Mouse (Mus musculus): ENCODE data around the gene Znhit6.

Gene Znhit6

DNA sequence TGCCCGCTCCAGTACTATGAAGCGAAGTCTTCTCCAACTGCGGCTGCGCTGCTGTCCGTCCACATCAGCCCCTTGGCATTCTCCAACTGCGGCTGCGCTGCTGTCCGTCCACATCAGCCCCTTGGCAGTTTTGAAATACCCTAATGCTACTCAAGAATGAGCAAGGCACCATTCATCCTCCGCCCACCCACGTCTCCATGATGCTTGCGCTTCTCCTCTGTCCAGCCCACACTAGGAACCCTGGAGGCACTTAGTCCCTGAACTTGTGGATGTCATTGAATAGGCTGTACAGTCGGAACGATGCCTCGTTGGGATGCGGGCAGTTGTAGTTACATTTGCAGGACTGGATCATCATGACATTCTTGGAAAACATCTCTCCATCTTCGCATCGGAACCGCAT is 71.4 kb downstream of the Znhit6 start:
- no peak for DNase-seq

DNA sequence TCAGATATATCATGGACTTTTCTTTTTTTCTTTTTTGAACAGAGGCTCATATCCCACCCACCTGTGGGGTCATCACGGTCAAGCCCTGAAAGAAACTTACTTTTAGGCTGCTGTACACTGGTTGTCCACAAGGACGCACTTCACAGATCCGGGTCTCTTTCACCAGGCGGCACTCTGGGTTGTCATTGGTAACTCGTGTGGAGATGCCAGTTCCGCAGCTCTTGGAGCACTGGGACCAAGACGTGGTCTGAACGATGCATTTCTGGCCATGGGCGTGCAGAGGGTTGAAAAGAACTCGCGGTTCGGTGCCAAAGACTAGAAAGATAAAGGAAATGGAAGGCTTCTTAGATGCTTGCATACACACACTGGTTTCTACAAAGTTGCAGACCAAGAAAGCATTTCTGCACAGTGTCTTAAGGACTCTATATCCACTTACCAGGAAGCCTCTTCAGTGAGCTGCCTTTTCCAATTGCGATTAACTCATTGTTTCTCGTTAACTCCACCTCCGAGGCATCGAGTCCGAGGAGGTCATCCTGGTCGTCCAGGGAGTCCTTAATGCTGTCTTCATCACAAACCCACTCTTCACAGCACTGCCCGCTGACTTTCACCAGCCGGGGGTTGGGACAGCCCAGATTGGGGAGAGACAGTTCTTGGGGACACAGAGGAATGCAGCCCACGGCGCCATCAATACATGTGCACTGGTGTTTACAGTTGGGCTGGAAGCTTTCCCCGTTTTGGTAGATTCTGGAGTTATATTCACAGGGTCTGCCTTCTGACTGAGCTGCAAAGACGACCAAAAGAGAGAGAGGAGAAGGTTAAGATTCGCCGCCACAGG is 72.3 kb downstream of the Znhit6 start:
- DNase-seq: no peak

DNA sequence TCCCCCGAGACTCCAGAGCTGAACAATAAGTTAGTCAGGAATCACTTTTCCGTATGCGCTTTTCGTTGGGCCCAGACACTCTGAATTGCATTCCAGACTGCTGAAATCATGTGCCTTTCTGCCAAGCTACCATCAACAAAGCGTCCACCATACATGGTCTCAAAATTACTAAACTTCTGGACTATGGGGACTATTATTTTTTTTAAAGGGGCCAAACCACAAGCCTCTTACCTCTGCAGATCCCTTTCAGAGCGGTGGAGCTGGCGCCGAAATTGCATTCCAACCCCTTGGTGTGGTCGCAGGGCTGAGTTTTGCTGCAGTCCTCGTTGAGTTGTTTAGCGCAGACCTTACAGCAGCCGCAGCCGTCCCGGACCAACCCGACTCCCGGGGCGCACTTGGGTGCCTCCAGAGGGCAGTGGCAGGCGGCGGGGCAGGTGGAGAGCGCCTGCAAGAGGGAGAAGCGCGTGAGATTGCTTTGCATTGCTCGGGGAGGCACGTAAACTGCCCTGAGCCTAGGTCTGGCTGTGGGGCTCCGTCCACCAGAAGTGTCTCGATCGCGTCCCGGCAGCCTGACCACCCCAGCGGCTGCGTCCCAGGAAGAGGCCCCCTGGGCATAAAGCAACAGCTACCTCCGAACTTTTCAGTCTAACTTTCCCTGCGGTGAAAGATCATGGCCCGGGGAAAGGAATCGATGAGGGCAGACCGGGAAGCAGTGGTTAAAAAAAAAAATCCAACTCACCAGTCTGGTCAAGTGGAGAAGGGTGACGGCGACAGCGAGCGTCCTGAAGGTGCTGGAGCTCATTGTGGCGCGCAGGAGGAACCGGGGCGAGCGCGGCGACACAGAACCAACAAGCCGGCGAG is 73.2 kb downstream of the Znhit6 start:
- DNase-seq: no peak

DNA sequence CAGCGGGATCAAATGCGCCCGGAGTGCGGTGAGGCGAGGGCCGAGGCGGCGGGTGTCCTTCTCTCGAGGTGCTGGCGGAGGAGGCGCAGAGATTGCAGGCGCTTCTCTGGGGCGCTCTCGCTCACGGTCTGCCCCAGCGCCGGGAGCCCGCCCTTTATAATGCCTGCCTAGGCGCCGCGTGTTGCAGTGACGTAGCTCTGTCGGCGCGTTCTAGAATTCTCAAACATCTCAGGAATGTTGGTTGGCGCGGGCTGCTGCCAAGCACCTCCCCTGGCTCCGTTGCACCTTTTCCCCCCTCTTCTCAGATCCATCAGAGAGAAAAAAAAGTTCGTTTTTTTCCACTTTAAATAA is 73.8 kb downstream of the Znhit6 start, which contains the start of gene Ccn1:
Gene Ccn1 (minus strand): TSS at position 130 of the 351 bp plus-strand sequence.
- no peak for DNase-seq

DNA sequence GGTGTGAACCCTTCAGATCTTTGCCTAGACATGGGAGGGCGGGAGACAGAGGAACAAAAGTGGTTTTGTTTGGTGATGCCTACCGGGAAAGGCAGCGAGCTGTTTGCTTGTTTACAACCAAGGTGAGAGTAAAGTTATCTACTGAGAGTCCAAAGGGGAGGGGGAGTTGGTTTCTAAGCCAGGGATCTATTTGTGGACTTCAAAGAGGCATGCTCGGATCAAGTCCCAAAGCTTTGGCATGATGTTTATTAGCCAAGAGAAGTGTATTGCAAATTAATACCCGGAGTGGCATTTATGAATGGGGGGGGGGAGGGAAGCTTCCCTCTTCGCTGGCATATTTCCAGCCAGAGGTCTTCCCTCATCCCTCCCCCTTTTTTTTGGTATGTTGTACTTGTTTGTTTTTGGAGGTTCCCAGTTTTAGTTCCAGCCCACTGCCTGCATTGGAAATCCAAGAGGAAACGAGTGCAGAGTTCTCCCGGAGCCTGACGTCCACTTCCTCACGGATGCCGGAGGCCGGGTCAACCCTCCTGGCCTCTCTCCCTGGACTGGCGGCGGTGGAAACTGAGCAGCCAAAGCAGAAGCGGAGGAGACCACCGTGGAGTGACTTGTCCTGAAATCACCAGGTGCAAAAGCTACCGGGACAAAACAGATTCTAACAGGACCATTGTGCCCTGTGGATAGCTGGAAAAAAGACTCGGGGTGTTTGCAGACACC is 74.5 kb downstream of the Znhit6 start:
- no peak for DNase-seq

DNA sequence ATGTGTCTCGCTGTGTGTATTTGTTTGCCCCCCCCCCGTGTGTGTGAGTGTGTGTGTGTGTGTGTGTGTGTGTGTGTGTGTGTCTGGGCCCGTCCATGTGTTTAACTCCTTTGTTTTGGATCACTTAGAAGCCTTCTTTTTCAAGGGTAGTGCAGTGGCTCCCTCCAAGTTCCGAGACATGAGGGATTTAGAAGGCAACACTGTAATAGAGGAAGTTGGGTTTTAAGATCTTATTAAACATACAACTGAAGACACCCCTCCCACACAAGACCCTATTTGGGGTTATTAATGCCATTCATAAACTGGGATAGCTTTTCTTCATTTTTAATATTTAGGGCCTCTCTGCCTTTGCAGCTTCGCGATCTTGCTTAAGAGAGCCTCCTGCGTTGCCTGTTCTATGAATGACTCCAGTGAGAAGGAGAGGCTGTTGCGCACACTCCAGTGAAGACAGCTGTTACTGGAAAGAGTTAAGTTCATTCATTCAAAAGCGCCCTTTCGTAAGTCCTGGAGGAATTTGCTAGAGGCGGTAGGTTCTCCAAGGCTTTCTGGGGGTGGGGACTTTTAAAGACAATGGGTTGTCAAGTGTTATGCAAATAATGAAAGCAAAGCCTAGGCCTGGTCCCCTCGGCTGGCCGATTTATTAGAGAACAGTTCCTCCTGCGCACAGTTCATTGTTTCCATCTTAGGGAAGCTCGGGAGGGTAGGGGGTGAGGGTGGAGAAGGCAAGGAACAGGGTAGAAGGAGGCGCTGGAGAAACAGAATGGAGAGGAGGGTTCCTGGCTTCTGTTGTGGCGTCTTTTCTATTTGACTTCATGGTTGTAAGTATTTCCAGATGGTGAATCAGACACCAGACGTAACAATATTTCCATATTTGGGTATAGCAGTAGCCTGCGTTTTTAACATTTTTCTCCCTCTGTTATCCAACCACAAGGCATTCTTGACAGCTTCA is 75.3 kb downstream of the Znhit6 start:
- DNase-seq: no peak

DNA sequence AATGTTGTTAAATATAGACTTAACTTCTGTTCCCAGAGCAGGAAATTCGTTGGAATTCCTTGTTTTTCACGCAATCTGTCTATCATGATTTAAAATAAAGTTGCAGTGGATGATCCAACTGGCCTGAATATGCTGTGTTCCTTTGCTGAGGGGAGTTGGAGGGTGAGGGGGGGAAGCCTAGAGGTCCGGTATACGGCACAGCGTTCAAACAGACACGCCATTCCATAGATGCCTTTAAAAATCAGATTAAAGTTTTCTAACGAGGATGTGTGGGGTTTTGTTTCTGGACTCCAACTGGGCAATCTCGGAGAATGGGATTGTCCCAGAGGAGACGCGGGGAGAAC is 75.9 kb downstream of the Znhit6 start:
- no peak for DNase-seq

DNA sequence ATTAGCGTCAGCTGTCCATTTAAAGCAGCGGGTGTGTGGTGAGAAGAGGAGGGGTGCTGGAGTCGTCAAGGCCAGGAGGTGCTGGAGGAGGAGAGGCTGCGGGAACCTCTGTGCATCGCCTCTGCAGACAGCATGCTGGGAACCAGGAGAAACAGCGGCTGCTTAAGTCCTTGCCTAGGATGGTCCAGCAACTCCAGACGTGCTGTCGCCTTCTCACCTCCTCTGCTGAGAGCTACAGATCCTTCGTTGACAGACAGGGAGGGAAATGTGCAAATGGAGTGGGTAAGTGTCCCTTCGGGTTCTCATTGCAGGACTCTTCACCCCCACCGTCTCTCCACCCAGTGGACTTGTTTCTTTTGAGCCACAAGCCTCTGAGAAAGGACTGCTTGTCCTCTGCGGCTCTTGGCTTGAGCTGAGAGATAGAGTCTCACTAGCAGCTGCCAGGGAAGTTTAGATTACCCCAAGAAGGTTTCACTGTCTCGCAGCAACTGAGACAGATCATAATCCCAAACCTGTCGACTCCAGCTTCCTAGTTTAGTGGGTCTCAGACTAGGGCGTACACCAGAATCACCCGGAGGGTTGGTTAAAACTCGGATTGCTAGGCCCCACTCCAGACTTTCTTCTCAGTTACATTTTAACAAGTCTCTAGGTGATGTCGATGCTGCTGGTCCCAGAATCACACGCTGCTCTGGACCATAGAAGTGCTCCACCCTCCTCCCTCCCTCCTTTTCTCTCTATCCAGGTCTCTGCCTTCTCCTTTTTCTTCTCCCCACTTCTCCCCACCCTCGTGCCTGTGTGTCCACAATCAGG is 76.5 kb downstream of the Znhit6 start:
- no peak for DNase-seq

DNA sequence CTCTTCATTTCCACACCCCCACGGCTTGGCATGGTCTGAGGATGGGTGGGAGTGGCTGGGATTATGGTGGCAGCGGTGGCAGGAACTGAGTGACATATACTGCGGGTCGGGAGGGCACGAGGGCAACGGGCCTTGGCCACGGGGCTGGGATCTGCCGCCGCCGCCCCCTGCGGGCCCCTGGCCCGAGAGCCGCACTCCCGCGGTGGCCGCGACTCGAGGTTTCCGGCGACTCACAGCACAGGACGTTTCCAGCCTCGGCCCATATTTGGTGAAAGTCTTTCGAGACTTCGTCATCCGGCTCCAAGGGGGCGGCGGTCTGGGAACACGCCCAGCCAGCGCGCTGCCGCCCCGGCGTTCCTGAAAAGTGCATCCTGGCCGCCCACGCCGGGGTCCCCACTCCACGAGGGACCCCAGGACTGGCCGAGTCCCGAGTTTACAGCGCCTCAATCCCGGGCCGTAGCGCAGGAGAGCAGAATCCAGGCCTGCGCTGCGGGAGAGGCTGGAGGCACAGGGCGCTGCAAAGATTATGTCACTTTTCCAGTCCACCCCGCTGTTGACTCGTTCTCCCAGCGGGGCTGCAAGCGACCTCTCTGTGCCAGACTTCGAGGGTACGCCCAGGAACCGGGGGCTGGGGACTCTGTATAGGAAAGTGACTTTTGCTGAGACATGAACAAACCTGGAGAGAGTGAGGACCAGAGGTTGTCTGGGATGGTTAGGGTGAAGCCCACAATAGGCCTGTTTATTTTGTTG is 77.4 kb downstream of the Znhit6 start:
- no peak for DNase-seq

DNA sequence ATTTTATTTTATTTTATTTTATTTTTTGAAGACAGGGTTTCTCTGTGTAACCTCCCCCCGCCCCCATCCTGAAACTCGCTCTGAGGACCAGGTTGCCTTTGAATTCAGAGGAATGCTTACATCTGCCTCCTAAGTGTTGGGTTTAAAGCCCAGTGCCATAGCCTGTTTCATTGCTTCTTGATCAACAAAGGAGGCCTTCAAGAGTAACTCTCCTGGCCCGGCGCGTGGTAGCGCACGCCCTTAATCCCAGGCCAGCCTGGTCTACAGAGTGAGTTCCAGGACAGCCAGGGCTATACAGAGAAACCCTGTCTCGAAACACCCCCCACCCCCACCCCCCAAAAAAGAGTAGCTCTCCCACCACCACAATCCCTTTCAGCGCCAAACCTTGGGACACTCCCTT is 78.0 kb downstream of the Znhit6 start:
- DNase-seq: no peak

Data from cerebellum, adult 11-12 months (tissue).